Mouse (Mus musculus) kidney, adult 8-10 months (tissue): Measurements from ENCODE around the gene Ifi206.

Experiments used
- DNase-seq, 2 experiments: peaks; one replicate each; pipeline ENCODE4 v3.0.0; 2022

Ifi206 gene

GRCm38 (mm10) chr1:173418516-173418915 is 72.3 kb downstream of the Ifi206 start:
- DNase-seq, result no peak
